Mouse (Mus musculus): ENCODE data around the gene Cops7b. TPM values are rescaled to one million over a fixed set of nuclear protein-coding genes. Genes with fewer than 3 reads are reported as not detected.

The Cops7b gene
- total RNA-seq, 2 experiments from 2014 or later = 13.6 to 14.0 TPM

Small RNA genes lying within 50 kb of the gene (microRNA-seq; reads per million reads assigned to microRNA genes)
- gene Gm22955 = 0 reads per million in 2 experiments

Other genes with a start within 250 kb of the Cops7b start
- 100 to 1,000 TPM; 203 to 206 TPM for gene Ncl, start 223.5 kb upstream of the Cops7b start, total RNA-seq (2021)
- not detected for gene Nmur1, start 156.7 kb upstream of the Cops7b start, total RNA-seq (2021)
- not detected for gene Tex44, start 156.6 kb upstream of the Cops7b start, total RNA-seq (2021)
- 100 to 1,000 TPM; 724 to 726 TPM for gene Ptma, start 56.2 kb upstream of the Cops7b start, total RNA-seq (2021)
- gene Pde6d, start 275 bp upstream of the Cops7b start, total RNA-seq (2021) = 10 to 100 TPM; 39.4 to 40.5 TPM
- gene Nppc, start 87.7 kb downstream of the Cops7b start, total RNA-seq (2021) = under 1 TPM; 0.69 to 0.86 TPM
- 10 to 100 TPM; 17.3 to 18.1 TPM for gene Dis3l2, start 120.9 kb downstream of the Cops7b start, total RNA-seq (2021)

Data from heart, postnatal 4 days (tissue).